Mouse (Mus musculus): ENCODE measurements around the gene Cmip. TPM values are rescaled to one million over a fixed set of nuclear protein-coding genes. Genes with fewer than 3 reads are reported as not detected.

The Cmip gene
- total and polyA plus RNA-seq, 3 experiments, result 17.0 to 71.8 TPM; not detected in 1

DNA sequence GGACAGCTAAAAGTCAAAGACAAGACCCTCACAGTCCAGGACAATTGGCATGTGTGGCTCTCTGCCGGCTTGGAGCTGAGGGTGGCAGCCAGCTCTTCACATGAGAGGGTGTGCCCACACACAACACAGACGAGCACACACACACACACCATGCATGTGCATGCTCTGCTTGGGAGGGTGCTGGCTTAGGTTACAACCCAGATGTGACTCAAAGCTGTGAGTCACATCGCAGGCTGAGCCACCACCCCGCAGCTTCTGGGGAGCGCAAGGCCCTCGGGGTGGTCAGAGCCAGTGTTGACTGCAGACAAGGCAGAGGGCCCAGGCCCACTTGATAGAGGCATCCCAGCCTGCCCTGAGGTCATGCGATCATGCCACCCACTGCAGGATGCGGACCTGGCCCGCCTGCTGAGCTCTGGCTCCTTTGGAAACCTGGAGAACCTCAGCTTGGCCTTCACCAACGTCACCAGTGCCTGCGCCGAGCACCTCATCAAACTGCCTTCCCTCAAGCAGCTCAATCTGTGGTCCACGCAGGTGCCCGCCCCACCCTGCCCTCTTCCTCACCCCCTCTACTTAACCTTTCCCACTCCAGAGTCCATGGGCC is 197.8 kb downstream of the Cmip start:
- DNase-seq (ENCODE audit: low read depth, low spot score), result no peak
- Histone ChIP-seq H3K27ac (ENCODE audit: control insufficient read depth, low read depth, low read length) (no peak overlapping the region), H3K9ac (ENCODE audit: control insufficient read depth, low read depth, low read length, poor library complexity, severe bottlenecking) (no peak overlapping the region), H3K36me3 (ENCODE audit: control insufficient read depth in 1 of 2, insufficient read depth in 2 of 2, low read length in 2 of 2) (peaks cover 0 to 2% of the 10 kb centered on the region in 2 experiments; a peak in 1 of 4 replicates), H3K79me2 (ENCODE audit: control insufficient read depth, insufficient read depth, low read length, poor library complexity) (no peaks in the 10 kb centered on the region), H3K27me3 (ENCODE audit: control insufficient read depth in 1 of 2, insufficient read depth in 2 of 2, low read length in 2 of 2) (no peaks in the 10 kb centered on the region), H3K9me3 (replicated peaks; ENCODE audit: insufficient read depth, low read length) (no peaks in the 10 kb centered on the region), H3K4me1 (ENCODE audit: control insufficient read depth in 1 of 2, insufficient read depth in 2 of 2, low read length in 2 of 2) (no peaks in the 10 kb centered on the region), H3K4me3 (ENCODE audit: control insufficient read depth in 1 of 2, insufficient read depth in 1 of 2, low read depth in 2 of 2, low read length in 2 of 2) (no peak overlapping the region)
- TF ChIP-seq MXI1 (IDR thresholded peaks at IDR 0.05; ENCODE audit: low read depth, low read length) (no peak), KAT2A (conservative IDR thresholded peaks at IDR 0.05; ENCODE audit: low read depth, low read length) (no peak), TCF12 (IDR thresholded peaks at IDR 0.05; ENCODE audit: low read depth, low read length) (no peak), CHD2 (IDR thresholded peaks at IDR 0.05; ENCODE audit: low read length) (no peak), CHD1 (IDR thresholded peaks at IDR 0.05; ENCODE audit: low read depth, low read length) (no peak), TBP (IDR thresholded peaks at IDR 0.05; ENCODE audit: low read depth, low read length) (no peak), USF2 (IDR thresholded peaks at IDR 0.05; ENCODE audit: borderline replicate concordance in 1 of 2, insufficient read depth in 1 of 2, low read depth in 1 of 2, low read length in 2 of 2) (no peak), ZC3H11A (IDR thresholded peaks at IDR 0.05; ENCODE audit: low read depth, low read length) (no peak), MYB (IDR thresholded peaks at IDR 0.05; ENCODE audit: low read depth, low read length) (no peak), ELF1 (IDR thresholded peaks at IDR 0.05; ENCODE audit: low read depth, low read length) (no peak), MAFK (IDR thresholded peaks at IDR 0.05; ENCODE audit: borderline replicate concordance, low read depth, low read length) (no peak), ZNF384 (IDR thresholded peaks at IDR 0.05; ENCODE audit: low read depth, low read length) (no peak), MAX (IDR thresholded peaks at IDR 0.05; ENCODE audit: low read length) (no peak), BHLHE40 (IDR thresholded peaks at IDR 0.05; ENCODE audit: borderline replicate concordance, low read depth, low read length) (no peak), NELFE (IDR thresholded peaks at IDR 0.05; ENCODE audit: low read depth, low read length) (no peak), MEF2A (IDR thresholded peaks at IDR 0.05; ENCODE audit: extremely low read depth, insufficient replicate concordance, low read depth, low read length, poor library complexity, severe bottlenecking) (no peak)

- H3K27ac ChIP-seq (ENCODE audit: control insufficient read depth, low read depth, low read length), result no peak overlapping the region
- no peaks in the 10 kb centered on the region for H3K79me2 ChIP-seq (ENCODE audit: control insufficient read depth, insufficient read depth, low read length, poor library complexity)
- no peaks in the 10 kb centered on the region for H3K9me3 ChIP-seq (replicated peaks; ENCODE audit: insufficient read depth, low read length)
- DNase-seq (ENCODE audit: low read depth, low spot score), result no peak
- peaks cover 0 to 2% of the 10 kb centered on the region in 2 experiments; a peak in 1 of 4 replicates for H3K36me3 ChIP-seq (ENCODE audit: control insufficient read depth in 1 of 2, insufficient read depth in 2 of 2, low read length in 2 of 2)
- no peak for TF ChIP-seq MYB (IDR thresholded peaks at IDR 0.05; ENCODE audit: low read depth, low read length)
- no peak for TF ChIP-seq ZC3H11A (IDR thresholded peaks at IDR 0.05; ENCODE audit: low read depth, low read length)
- no peak for TF ChIP-seq ELF1 (IDR thresholded peaks at IDR 0.05; ENCODE audit: low read depth, low read length)
- H3K4me1 ChIP-seq (ENCODE audit: control insufficient read depth in 1 of 2, insufficient read depth in 2 of 2, low read length in 2 of 2), result no peaks in the 10 kb centered on the region
- no peak overlapping the region for H3K9ac ChIP-seq (ENCODE audit: control insufficient read depth, low read depth, low read length, poor library complexity, severe bottlenecking)
- no peak overlapping the region for H3K4me3 ChIP-seq (ENCODE audit: control insufficient read depth in 1 of 2, insufficient read depth in 1 of 2, low read depth in 2 of 2, low read length in 2 of 2)
- no peaks in the 10 kb centered on the region for H3K27me3 ChIP-seq (ENCODE audit: control insufficient read depth in 1 of 2, insufficient read depth in 2 of 2, low read length in 2 of 2)
Observed at GRCm38 (mm10) chr8:117455701-117456100, 198.8 kb downstream of the Cmip start.

All from MEL (cell line).